Mouse (Mus musculus): ENCODE measurements at regions not wholly inside any gene's neighbourhood (a gene's known extent, or its start where the extent isn't known, plus 50 kb on each side); places are given as distances from the start of the nearest gene placed in this dataset.

DNA sequence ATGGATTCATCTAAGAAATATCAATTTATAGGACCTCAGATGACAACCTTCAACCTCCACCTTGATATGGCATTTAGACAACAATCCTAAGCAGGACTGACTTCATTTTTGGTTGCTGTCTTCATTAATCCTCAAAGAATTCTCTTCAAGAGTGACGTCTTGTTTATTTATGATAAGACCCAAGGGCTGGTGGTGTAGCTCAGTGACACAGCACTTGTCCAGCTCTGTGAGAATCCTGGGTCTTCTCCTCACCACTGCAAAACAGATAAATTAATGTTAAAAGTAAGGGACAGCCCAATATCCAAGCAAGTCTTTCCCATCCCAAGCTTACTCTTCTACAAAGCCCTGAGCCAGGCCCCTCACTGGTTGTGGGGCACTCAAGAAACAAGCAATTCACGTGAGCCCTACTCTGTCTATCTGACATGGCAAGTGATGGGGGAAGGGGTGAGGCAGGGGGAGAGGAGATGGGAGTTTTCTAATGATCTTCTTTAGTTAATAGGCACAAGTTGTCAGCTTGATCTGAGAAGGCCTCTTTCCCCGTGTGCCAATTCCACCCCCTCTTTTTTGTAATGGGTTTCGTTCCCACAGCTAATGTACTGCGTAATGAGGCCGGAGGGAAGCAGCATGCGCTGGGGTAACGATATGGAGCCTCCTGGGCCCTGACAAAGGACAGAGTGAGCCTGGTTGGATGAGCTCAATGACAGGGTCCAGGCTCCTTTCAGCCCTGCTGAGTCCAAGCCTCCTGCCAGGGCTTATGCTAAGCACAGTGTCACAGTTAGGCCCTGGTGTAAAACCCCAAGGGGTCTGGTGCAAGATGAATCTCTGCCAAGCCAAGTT is 127.7 kb upstream of the Parp11 start:
- TF ChIP-seq CTCF (IDR thresholded peaks at IDR 0.05; ENCODE audit: borderline replicate concordance, extremely low read depth, insufficient read depth, insufficient read length) (no peak), POLR2A (IDR thresholded peaks at IDR 0.05; ENCODE audit: borderline replicate concordance, extremely low read depth, insufficient read depth, insufficient read length, poor library complexity, severe bottlenecking) (no peak)
- peak; percentile 94 for DNase-seq (ENCODE audit: low read depth)

GRCm38 (mm10) chr6:127320600-127320999 is 126.0 kb upstream of the Parp11 start:
- no peak for TF ChIP-seq CTCF (IDR thresholded peaks at IDR 0.05; ENCODE audit: borderline replicate concordance, extremely low read depth, insufficient read depth, insufficient read length)
- no peak for TF ChIP-seq POLR2A (IDR thresholded peaks at IDR 0.05; ENCODE audit: borderline replicate concordance, extremely low read depth, insufficient read depth, insufficient read length, poor library complexity, severe bottlenecking)
- no peak for DNase-seq (ENCODE audit: low read depth)

- TF ChIP-seq POLR2A (IDR thresholded peaks at IDR 0.05; ENCODE audit: borderline replicate concordance, extremely low read depth, insufficient read depth, insufficient read length, poor library complexity, severe bottlenecking) (no peak), CTCF (IDR thresholded peaks at IDR 0.05; ENCODE audit: borderline replicate concordance, extremely low read depth, insufficient read depth, insufficient read length) (no peak)
- no peak for DNase-seq (ENCODE audit: low read depth)
Observed at GRCm38 (mm10) chr6:127321031-127321430, 125.6 kb upstream of the Parp11 start.

- DNase-seq (ENCODE audit: low read depth), result no peak
- no peak for TF ChIP-seq POLR2A (IDR thresholded peaks at IDR 0.05; ENCODE audit: borderline replicate concordance, extremely low read depth, insufficient read depth, insufficient read length, poor library complexity, severe bottlenecking)
- TF ChIP-seq CTCF (IDR thresholded peaks at IDR 0.05; ENCODE audit: borderline replicate concordance, extremely low read depth, insufficient read depth, insufficient read length), result no peak
Observed at GRCm38 (mm10) chr6:127322398-127322797, 124.2 kb upstream of the Parp11 start.

- DNase-seq (ENCODE audit: low read depth), result peak; percentile 85
- TF ChIP-seq POLR2A (IDR thresholded peaks at IDR 0.05; ENCODE audit: borderline replicate concordance, extremely low read depth, insufficient read depth, insufficient read length, poor library complexity, severe bottlenecking), result no peak
- TF ChIP-seq CTCF (IDR thresholded peaks at IDR 0.05; ENCODE audit: borderline replicate concordance, extremely low read depth, insufficient read depth, insufficient read length), result peak; percentile 53; the same call in 1 of the 2 replicates
Observed at GRCm38 (mm10) chr6:127324984-127325383, 121.7 kb upstream of the Parp11 start.

GRCm38 (mm10) chr6:127325596-127326332 is 120.9 kb upstream of the Parp11 start:
- DNase-seq (ENCODE audit: low read depth), result no peak
- TF ChIP-seq POLR2A (IDR thresholded peaks at IDR 0.05; ENCODE audit: borderline replicate concordance, extremely low read depth, insufficient read depth, insufficient read length, poor library complexity, severe bottlenecking), result no peak
- no peak for TF ChIP-seq CTCF (IDR thresholded peaks at IDR 0.05; ENCODE audit: borderline replicate concordance, extremely low read depth, insufficient read depth, insufficient read length)

- DNase-seq (ENCODE audit: low read depth), result no peak
- TF ChIP-seq POLR2A (IDR thresholded peaks at IDR 0.05; ENCODE audit: borderline replicate concordance, extremely low read depth, insufficient read depth, insufficient read length, poor library complexity, severe bottlenecking) (no peak), CTCF (IDR thresholded peaks at IDR 0.05; ENCODE audit: borderline replicate concordance, extremely low read depth, insufficient read depth, insufficient read length) (no peak)
Observed at GRCm38 (mm10) chr6:127326333-127326729, 120.3 kb upstream of the Parp11 start.

GRCm38 (mm10) chr6:127329191-127330014 is 117.2 kb upstream of the Parp11 start:
- TF ChIP-seq POLR2A (IDR thresholded peaks at IDR 0.05; ENCODE audit: borderline replicate concordance, extremely low read depth, insufficient read depth, insufficient read length, poor library complexity, severe bottlenecking) (no peak), CTCF (IDR thresholded peaks at IDR 0.05; ENCODE audit: borderline replicate concordance, extremely low read depth, insufficient read depth, insufficient read length) (no peak)
- DNase-seq (ENCODE audit: low read depth), result peak; percentile 94

DNA sequence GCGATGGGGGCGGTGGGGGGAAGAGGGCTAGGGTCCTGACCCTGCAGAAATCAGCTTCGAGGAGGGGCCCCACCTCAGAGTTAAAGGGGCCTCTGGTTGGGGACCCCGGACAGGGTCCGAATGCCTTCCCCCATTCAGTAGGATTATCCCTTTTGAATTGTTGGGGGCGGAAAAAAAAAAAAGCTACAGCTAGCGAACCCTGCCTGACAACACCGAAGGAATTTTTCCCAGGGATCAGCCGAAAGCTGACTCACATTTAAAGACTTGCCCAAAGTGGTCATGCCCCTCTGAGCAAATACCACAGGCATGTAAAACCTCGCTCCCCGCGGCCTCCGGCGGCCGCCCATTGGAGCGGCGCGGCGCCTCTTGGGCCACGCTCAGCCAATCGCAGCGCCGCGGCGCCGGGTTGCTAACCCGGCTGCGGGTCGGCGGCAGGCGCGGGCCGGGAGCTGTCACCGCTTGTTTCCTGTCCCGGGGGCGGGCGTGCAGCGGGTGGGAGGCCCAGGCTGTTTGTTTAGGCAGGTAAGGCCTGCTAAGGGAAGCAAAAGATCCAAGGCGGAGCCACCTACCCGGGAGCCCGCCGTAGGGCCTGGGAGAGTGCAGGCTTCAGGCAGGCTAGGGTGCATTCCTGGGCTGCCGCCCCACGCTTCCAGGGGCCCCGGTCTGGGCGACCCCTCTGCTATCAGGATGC is 116.5 kb upstream of the Parp11 start:
- TF ChIP-seq CTCF (IDR thresholded peaks at IDR 0.05; ENCODE audit: borderline replicate concordance, extremely low read depth, insufficient read depth, insufficient read length), result no peak
- TF ChIP-seq POLR2A (IDR thresholded peaks at IDR 0.05; ENCODE audit: borderline replicate concordance, extremely low read depth, insufficient read depth, insufficient read length, poor library complexity, severe bottlenecking), result peak; percentile 47; the same call in 1 of the 2 replicates
- peak; percentile 95 for DNase-seq (ENCODE audit: low read depth)

GRCm38 (mm10) chr6:127331091-127331490 is 115.5 kb upstream of the Parp11 start:
- TF ChIP-seq POLR2A (IDR thresholded peaks at IDR 0.05; ENCODE audit: borderline replicate concordance, extremely low read depth, insufficient read depth, insufficient read length, poor library complexity, severe bottlenecking), result no peak
- TF ChIP-seq CTCF (IDR thresholded peaks at IDR 0.05; ENCODE audit: borderline replicate concordance, extremely low read depth, insufficient read depth, insufficient read length), result no peak
- no peak for DNase-seq (ENCODE audit: low read depth)
